Mouse (Mus musculus): ENCODE measurements around the gene Gm1043.

GRCm38 (mm10) chr5:37197423-37197822 lies 112.3 kb downstream of the Gm1043 start:
- TF ChIP-seq CTCF (IDR thresholded peaks at IDR 0.05; ENCODE audit: extremely low read depth, insufficient read depth, insufficient read length, insufficient replicate concordance) (no peak), POLR2A (IDR thresholded peaks at IDR 0.05; ENCODE audit: low read depth, low read length) (no peak)
